Mouse (Mus musculus) ES-Bruce4 (cell line): ENCODE data around the gene Slc25a21.

Experiments
- CTCF ChIP-seq: IDR thresholded peaks from one replicate; pipeline ENCODE4 v1.8.1; 2011; ENCODE audit warnings: low read depth, low read length
- EP300 ChIP-seq: IDR thresholded peaks from 2 replicates; pipeline ENCODE4 v1.6.1; 2011; ENCODE audit warnings: low read depth, low read length; ENCODE audit not compliant: insufficient read depth
- POLR2A ChIP-seq: IDR thresholded peaks from one replicate; pipeline ENCODE4 v1.8.1; 2011; ENCODE audit warnings: low read length; ENCODE audit not compliant: insufficient read depth

- TF ChIP-seq CTCF (no peak), POLR2A (no peak), EP300 (no peak)
Observed at GRCm38 (mm10) chr12:56852679-56853078, 344.6 kb downstream of the Slc25a21 start.
